Mouse (Mus musculus) c-Kit-positive CD71-negative TER-119-negative erythroid progenitor cells, embryonic 14.5 days (primary cell): Measurements from ENCODE around the gene Fxyd3.

Experiments used
- DNase-seq: peaks from one replicate; pipeline ENCODE4 v3.0.0-alpha.2; 2013; ENCODE audit warnings: low read depth

Gene Fxyd3

GRCm38 (mm10) chr7:31049846-31050281 lies 26.6 kb downstream of the Fxyd3 start:
- no peak for DNase-seq

GRCm38 (mm10) chr7:31049135-31049845 lies 27.2 kb downstream of the Fxyd3 start:
- no peak for DNase-seq

- no peak for DNase-seq
These were observed 34.0 kb downstream of the Fxyd3 start, which contains the start of gene Fxyd5 for GRCm38 (mm10) chr7:31042431-31042910. TSS of gene Fxyd5 (minus strand) at chr7:31042481.

- DNase-seq = no peak
These were observed 34.7 kb downstream of the Fxyd3 start for GRCm38 (mm10) chr7:31041662-31042315.

- no peak for DNase-seq
These were observed 35.5 kb downstream of the Fxyd3 start for GRCm38 (mm10) chr7:31041023-31041407.

- DNase-seq = no peak
These were observed 36.1 kb downstream of the Fxyd3 start for GRCm38 (mm10) chr7:31040281-31041022.

- DNase-seq = no peak
These were observed 37.5 kb downstream of the Fxyd3 start for GRCm38 (mm10) chr7:31039011-31039410.

GRCm38 (mm10) chr7:31037675-31038074 lies 38.8 kb downstream of the Fxyd3 start:
- no peak for DNase-seq

- no peak for DNase-seq
These were observed 39.6 kb downstream of the Fxyd3 start for GRCm38 (mm10) chr7:31036917-31037316.

- DNase-seq = no peak
These were observed 41.2 kb downstream of the Fxyd3 start for GRCm38 (mm10) chr7:31035291-31035690.

- no peak for DNase-seq
These were observed 41.7 kb downstream of the Fxyd3 start for GRCm38 (mm10) chr7:31034789-31035188.

- no peak for DNase-seq
These were observed 42.9 kb downstream of the Fxyd3 start for GRCm38 (mm10) chr7:31033409-31034165.

- no peak for DNase-seq
These were observed 44.8 kb downstream of the Fxyd3 start for GRCm38 (mm10) chr7:31031731-31032130.

- DNase-seq = no peak
These were observed 45.8 kb downstream of the Fxyd3 start for GRCm38 (mm10) chr7:31030717-31031116.

GRCm38 (mm10) chr7:31028609-31029008 lies 47.9 kb downstream of the Fxyd3 start:
- no peak for DNase-seq
